Mouse (Mus musculus) CD4-positive, CD25-positive, alpha-beta regulatory T cell, adult 2 months (primary cell): ENCODE data around the gene Gm20479.

Experiments used
- DNase-seq: peaks from one replicate; pipeline ENCODE4 v3.0.0-alpha.2; 2012; ENCODE audit warnings: low read depth, low spot score

Gm20479 gene

GRCm38 (mm10) chr7:27334405-27334911 is 22.8 kb downstream of the Gm20479 start:
- DNase-seq = peak; percentile 43

GRCm38 (mm10) chr7:27333316-27333941 is 23.8 kb downstream of the Gm20479 start:
- peak; percentile 49 for DNase-seq

GRCm38 (mm10) chr7:27332353-27333199 is 24.6 kb downstream of the Gm20479 start:
- peak; percentile 93 for DNase-seq

- DNase-seq = no peak
These were observed 25.4 kb downstream of the Gm20479 start for GRCm38 (mm10) chr7:27331854-27332253.

GRCm38 (mm10) chr7:27331541-27331851 is 25.7 kb downstream of the Gm20479 start:
- no peak for DNase-seq

GRCm38 (mm10) chr7:27330709-27331540 is 26.3 kb downstream of the Gm20479 start:
- peak; percentile 92 for DNase-seq

GRCm38 (mm10) chr7:27329981-27330380 is 27.2 kb downstream of the Gm20479 start:
- DNase-seq = no peak

- DNase-seq = peak; percentile 93
These were observed 27.8 kb downstream of the Gm20479 start for GRCm38 (mm10) chr7:27329326-27329947.

- DNase-seq = peak; percentile 22
These were observed 28.6 kb downstream of the Gm20479 start for GRCm38 (mm10) chr7:27328648-27329047.

- DNase-seq = no peak
These were observed 29.1 kb downstream of the Gm20479 start for GRCm38 (mm10) chr7:27328161-27328560.

GRCm38 (mm10) chr7:27327500-27327899 is 29.7 kb downstream of the Gm20479 start:
- DNase-seq = no peak

- DNase-seq = no peak
These were observed 30.9 kb downstream of the Gm20479 start for GRCm38 (mm10) chr7:27326101-27326880.

- DNase-seq = peak; percentile 41
These were observed 31.5 kb downstream of the Gm20479 start for GRCm38 (mm10) chr7:27325697-27326096.

GRCm38 (mm10) chr7:27324928-27325327 is 32.3 kb downstream of the Gm20479 start:
- DNase-seq = no peak

- no peak for DNase-seq
These were observed 33.1 kb downstream of the Gm20479 start for GRCm38 (mm10) chr7:27324161-27324560.

GRCm38 (mm10) chr7:27323001-27323400 is 34.2 kb downstream of the Gm20479 start:
- no peak for DNase-seq

- DNase-seq = no peak
These were observed 34.9 kb downstream of the Gm20479 start for GRCm38 (mm10) chr7:27322291-27322690.

GRCm38 (mm10) chr7:27319411-27319810 is 37.8 kb downstream of the Gm20479 start:
- no peak for DNase-seq

- DNase-seq = no peak
These were observed 41.3 kb downstream of the Gm20479 start for GRCm38 (mm10) chr7:27315958-27316357.

GRCm38 (mm10) chr7:27314393-27314792 is 42.8 kb downstream of the Gm20479 start:
- no peak for DNase-seq
